Mouse (Mus musculus) central nervous system, embryonic 14 days (tissue): ENCODE measurements around the gene Acap1. TPM values are rescaled to one million over a fixed set of nuclear protein-coding genes. Genes with fewer than 3 reads are reported as not detected.

Experiments
- polyA plus RNA-seq: library from polyadenylated mRNA; depleted of rRNA; stranded (reverse); fragments of >200 nt; gene quantifications from 2 replicates; pipeline ENCODE4 v1.2.3, GENCODE M21; 2012; rRNA removed

Acap1 gene
- polyA plus RNA-seq, result 0.90 and 1.4 TPM in 2 replicates

GRCm38 (mm10) chr11:69895291-69895690 lies at the start of gene Acap1:
Gene Acap1 (minus strand): TSS chr11:69895539.

DNA sequence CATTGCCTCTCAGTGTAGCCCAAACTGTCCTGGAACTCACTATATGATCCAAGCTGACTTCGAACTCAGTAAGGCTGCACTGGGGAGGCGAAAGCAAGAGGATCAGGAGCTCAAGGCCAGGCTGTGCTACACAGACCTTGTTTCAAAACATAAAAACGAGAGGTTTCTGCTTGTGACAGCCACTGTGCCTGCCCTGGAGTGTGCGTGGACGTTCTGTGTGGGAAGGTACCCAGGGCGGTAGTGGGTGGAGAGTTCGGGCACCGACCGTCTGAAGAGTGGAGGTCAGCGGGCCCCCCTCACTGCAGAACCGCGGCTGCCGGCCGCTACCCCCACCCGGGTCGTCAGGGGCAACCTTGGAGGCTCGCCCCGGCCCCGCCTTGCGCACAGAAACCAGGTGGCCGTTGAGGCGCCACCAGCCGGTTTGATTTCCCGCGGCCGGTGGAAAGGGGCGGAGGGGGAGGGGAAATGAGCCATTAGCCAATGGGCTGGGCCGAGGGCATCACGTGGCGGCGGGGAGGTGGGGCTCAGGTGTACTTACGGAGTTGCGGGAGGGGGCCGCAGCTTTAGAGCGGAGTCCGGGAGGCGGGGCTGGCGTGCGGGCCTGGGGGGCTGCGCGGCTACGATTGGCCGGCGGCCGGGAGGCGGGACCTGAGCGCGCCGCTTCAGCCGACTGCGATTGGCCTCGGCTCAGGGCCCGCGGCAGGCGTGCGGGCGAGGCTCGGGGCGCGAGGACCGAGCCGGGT lies 40.0 kb upstream of the Acap1 start, which contains the start of gene Ybx2:
Gene Ybx2, plus strand, starts transcription at position 660 of the 743 bp plus-strand sequence.

DNA sequence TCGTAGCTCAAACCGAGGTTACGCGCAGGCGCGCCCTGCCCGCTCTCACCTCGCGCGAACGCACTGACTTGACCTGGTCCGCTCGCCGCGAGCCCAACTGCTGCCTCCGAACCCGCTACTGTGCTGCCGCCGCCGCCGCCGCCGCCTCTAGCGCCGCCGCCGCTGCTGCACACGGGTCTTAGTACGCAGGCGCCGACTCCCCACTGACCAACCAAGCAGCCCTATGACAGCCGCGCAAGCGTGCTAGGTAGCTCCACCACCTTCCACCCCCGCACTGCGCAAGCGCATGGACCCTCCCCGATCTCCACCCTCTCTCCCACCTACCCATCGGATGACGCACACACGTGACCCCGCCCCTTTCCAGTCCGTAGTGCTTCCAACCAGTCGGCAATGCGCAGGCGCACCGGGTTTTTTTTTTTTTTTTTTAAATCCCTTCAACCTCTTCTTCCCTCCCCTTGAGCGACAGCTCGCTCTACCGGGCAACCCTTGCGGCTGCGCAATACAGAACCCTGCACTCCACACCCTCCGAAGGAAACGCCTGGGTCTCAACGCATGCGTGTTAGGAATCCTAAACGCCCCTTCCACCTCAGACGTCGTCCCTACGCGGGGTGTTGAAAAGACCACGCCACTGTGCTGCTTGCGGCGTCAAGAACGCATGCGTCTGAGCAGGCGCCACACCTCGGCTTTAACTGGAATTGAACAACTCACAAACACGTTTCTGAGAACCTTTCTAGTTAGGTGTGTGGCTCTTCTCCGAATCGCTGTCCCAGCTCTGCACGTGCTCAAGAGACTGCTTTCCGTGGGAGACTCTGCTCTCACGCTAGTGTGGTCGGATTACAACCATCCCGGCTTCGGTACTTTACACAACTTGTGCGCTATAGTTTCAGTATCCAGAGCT lies 26.0 kb upstream of the Acap1 start, which contains the start of gene Eif5a:
Gene Eif5a, minus strand, starts transcription at position 845 of the 898 bp plus-strand sequence.

DNA sequence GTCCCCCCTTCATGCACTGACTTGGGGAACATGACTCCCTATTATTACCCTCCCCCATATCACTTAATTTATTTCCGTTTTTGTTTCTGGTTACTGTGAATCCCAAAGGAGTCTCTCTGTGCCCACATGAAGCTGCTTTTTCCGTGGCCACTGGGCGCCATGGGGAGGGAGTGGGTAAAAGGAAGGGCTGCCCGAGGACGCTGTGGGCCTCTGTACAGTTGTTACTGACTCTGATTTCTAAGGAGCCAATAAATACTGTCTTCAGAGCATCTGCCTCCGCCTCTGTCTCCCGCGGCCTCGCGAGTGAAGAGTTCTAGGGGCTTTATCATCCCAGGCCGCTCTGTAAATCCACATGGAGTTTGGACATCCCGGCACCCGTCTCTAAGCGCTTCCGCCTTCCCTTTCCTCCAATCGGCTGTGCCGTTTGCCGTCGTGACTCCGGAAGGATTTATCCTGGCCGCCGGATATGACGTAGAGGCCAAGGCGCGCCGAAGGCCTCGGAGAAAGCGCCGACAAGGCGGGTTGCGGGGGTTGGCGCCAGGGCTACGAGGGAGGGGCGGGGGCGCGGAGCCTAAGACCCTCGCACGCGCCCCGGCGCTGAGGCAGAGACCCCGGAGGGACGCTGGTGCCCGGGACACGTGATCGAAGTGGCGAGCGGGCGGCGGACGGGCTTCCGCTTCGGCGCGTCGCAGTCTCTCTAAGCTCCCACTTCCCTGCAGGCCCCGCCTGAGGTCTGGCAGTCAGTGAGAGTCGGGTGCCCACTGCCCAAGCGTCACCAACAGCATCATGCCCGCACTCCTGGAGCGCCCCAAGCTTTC lies 18.4 kb upstream of the Acap1 start, which contains the start of gene Gps2:
Gene Gps2, plus strand, starts transcription at position 335 of the 818 bp plus-strand sequence.

DNA sequence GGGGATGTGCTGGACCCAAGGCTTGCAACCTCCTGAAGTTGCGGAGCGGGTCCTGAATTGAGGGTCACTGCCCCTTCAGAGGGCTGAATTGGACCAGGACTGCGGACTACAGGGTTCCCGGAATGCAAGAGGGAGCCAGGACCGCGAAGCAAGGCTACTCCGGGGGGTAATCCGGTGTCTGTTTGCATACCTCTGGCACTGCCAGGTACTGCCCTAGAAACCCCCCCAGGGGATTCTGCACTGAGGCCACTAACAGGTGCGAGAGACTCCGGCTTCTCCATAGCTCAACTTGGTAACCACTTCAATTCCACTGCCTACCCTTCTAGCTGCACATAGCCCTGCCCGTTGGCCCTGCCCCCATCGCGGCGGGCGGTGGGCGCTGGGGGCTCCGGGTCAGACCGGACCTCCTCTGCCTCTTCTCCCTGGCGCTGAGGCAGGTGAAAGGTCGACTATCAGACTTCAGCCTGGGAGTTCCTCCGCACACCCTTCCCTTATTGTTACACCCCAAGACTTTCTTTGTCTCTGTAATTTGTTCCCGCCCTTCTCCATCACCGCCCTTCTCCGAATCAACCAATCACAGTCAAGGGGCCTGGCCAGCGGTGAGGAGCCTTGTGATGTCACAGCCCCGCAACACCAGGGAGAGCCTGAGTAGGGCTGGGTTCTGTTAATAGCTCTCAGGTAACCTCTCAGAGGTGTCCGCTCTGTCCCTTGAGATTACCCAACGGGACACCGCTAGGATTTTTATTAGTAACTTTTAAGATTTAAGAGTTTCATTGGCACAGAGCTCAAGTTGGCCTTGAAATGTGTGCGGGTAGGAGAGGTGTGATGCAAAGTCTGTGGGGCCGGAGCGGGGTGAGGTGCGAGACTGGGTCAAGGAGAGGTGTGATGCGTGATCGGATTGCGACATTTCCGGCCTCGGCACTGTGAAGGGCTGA lies 5.4 kb upstream of the Acap1 start, which contains the start of the genes 2810408A11Rik and Neurl4:
Gene 2810408A11Rik, minus strand, starts transcription at position 517 of the 935 bp plus-strand sequence.
Gene Neurl4, plus strand, starts transcription at position 602 of the 935 bp plus-strand sequence.

GRCm38 (mm10) chr11:69880853-69881603 lies 14.3 kb downstream of the Acap1 start, which contains the start of gene Kctd11:
Gene Kctd11 (minus strand): TSS chr11:69881406.

GRCm38 (mm10) chr11:69877878-69878277 lies 17.5 kb downstream of the Acap1 start, which contains the start of gene Tmem95:
Gene Tmem95 (minus strand): TSS chr11:69878018.

DNA sequence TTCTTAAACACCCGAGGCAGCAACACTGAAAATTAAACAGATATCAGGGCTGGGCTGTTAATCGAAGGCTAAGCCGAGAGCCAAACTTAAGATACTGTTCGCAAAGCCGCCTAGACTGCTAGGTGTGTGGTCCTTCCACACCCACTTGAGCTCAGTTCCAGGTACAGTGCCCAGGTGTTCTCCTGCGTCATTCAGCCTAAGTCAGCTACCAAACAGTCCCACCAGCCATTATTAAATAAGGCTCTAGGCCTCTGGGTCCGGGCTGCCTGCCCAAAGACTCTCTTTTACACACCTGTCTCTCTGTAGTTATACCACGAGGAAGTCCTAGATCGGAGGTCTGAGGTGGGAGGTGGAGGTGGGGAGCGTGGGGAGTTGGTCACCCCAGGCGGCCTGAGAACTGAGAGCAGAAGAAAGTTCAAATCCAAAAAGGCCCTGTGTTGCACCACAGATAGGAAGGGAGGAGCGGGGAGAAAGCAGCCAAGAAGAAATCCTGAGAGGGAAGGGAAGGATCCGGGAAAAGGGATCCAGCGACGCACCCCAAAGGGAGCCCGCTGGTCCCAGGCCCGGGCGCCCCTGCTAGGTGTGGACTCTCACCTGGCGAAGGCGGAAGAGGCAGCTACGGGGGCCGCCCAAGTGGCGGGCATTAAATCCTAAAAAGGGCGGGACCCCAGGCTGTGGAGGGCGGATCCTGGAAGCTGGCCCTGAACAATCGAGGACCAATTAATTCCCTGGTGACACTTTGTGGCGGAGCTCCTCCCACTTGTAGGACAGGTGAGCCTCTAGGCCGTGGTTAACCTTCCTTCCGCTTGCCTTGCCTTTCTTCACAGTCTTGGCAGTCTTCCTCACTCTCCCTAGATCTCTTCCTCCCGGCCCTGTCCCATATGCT lies 37.0 kb downstream of the Acap1 start, which contains the start of gene Tnk1:
Gene Tnk1, minus strand, starts transcription at position 618 of the 886 bp plus-strand sequence.

DNA sequence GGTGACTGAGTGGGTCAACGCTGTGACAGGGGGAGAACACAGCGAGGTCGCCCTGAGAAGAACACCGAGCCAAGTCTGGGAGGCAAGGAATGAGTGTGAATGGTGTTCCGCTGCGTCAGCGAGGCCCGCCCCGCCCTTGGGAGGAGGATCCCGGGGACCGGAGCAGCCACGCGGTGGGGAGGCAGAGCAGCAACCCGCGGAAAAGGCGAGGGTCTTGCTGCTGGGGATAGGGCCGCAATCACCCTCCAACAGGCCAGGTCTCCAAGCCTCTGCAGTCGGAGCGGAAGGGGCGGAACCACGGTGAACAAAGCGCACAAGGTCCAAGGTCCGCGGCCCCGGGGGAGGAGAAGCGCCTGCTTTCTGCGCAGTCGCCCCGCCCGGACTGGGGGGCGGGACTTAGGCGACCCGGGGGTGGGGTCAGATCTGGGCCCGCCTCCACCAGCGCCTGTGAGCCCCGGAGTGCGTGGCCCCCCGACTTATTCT lies 49.1 kb downstream of the Acap1 start, which contains the start of gene Plscr3:
Gene Plscr3, plus strand, starts transcription at position 179 of the 483 bp plus-strand sequence.

GRCm38 (mm10) chr11:69837952-69838713 lies 57.2 kb downstream of the Acap1 start, which contains the start of gene Tmem256:
Gene Tmem256 (plus strand): TSS chr11:69838514.

GRCm38 (mm10) chr11:69837604-69837951 lies 57.8 kb downstream of the Acap1 start, which contains the start of gene Nlgn2:
Gene Nlgn2 (minus strand): TSS chr11:69837784.

Other genes with a start within 250 kb of the Acap1 start
- gene Sox15, start 240.2 kb downstream of the Acap1 start, polyA plus RNA-seq, result 0.12 and 0.38 TPM in 2 replicates
- gene Mpdu1, start 232.9 kb downstream of the Acap1 start, polyA plus RNA-seq, result 132 and 137 TPM in 2 replicates
- gene Cd68, start 229.4 kb downstream of the Acap1 start, polyA plus RNA-seq, result 9.8 and 10.6 TPM in 2 replicates
- gene Eif4a1, start 223.1 kb downstream of the Acap1 start, polyA plus RNA-seq, result 922 and 1,086 TPM in 2 replicates
- gene Senp3, start 213.5 kb downstream of the Acap1 start, polyA plus RNA-seq, result 152 and 154 TPM in 2 replicates
- gene Tnfsf13, start 209.8 kb downstream of the Acap1 start, polyA plus RNA-seq, result 0.74 and 1.5 TPM in 2 replicates
- gene Tnfsf12, start 199.7 kb downstream of the Acap1 start, polyA plus RNA-seq, result 4.1 and 8.2 TPM in 2 replicates
- 1.3 and 2.6 TPM in 2 replicates for gene Tnfsfm13, start 199.4 kb downstream of the Acap1 start, polyA plus RNA-seq
- gene Polr2a, start 136.9 kb downstream of the Acap1 start, polyA plus RNA-seq, result 59.4 and 63.8 TPM in 2 replicates
- gene Slc35g3, start 133.6 kb downstream of the Acap1 start, polyA plus RNA-seq, result 0.84 and 1.1 TPM in 2 replicates
- 9.7 and 10.8 TPM in 2 replicates for gene Zbtb4, start 129.6 kb downstream of the Acap1 start, polyA plus RNA-seq
- 2.9 and 12.3 TPM in 2 replicates for gene Chrnb1, start 99.6 kb downstream of the Acap1 start, polyA plus RNA-seq
- gene Fgf11, start 93.7 kb downstream of the Acap1 start, polyA plus RNA-seq, result 20.0 and 20.9 TPM in 2 replicates
- 0.17 and 0.46 TPM in 2 replicates for gene Tmem102, start 89.9 kb downstream of the Acap1 start, polyA plus RNA-seq
- gene Gm39566, start 80.2 kb downstream of the Acap1 start, polyA plus RNA-seq, result not detected in 2 replicates
- gene Spem2, start 77.1 kb downstream of the Acap1 start, polyA plus RNA-seq, result not detected in 2 replicates
- 1.5 and 2.1 TPM in 2 replicates for gene Spem1, start 73.4 kb downstream of the Acap1 start, polyA plus RNA-seq
- gene Nlgn2, start 57.8 kb downstream of the Acap1 start, polyA plus RNA-seq, result 125 and 136 TPM in 2 replicates
- 203 and 228 TPM in 2 replicates for gene Tmem256, start 57.0 kb downstream of the Acap1 start, polyA plus RNA-seq
- gene Plscr3, start 49.2 kb downstream of the Acap1 start, polyA plus RNA-seq, result 98.8 and 111 TPM in 2 replicates
- 0.05 and 0.81 TPM in 2 replicates for gene Tnk1, start 36.8 kb downstream of the Acap1 start, polyA plus RNA-seq
- gene Tmem95, start 17.5 kb downstream of the Acap1 start, polyA plus RNA-seq, result not detected in 2 replicates
- gene Kctd11, start 14.1 kb downstream of the Acap1 start, polyA plus RNA-seq, result 1.7 and 2.3 TPM in 2 replicates
- 11.9 and 13.9 TPM in 2 replicates for gene 2810408A11Rik, start 5.4 kb upstream of the Acap1 start, polyA plus RNA-seq
- gene Neurl4, start 5.5 kb upstream of the Acap1 start, polyA plus RNA-seq, result 113 and 134 TPM in 2 replicates
- gene Gps2, start 18.3 kb upstream of the Acap1 start, polyA plus RNA-seq, result 100 and 101 TPM in 2 replicates
- gene Eif5a, start 26.4 kb upstream of the Acap1 start, polyA plus RNA-seq, result 830 and 831 TPM in 2 replicates
- gene Ybx2, start 40.3 kb upstream of the Acap1 start, polyA plus RNA-seq, result 43.9 and 49.9 TPM in 2 replicates
- 9.7 and 10.0 TPM in 2 replicates for gene Slc2a4, start 52.6 kb upstream of the Acap1 start, polyA plus RNA-seq
- gene Cldn7, start 69.2 kb upstream of the Acap1 start, polyA plus RNA-seq, result 0.27 and 3.1 TPM in 2 replicates
- gene Ctdnep1, start 85.6 kb upstream of the Acap1 start, polyA plus RNA-seq, result 101 and 111 TPM in 2 replicates
- 127 and 144 TPM in 2 replicates for gene Elp5, start 87.0 kb upstream of the Acap1 start, polyA plus RNA-seq
- gene Gabarap, start 95.6 kb upstream of the Acap1 start, polyA plus RNA-seq, result 521 and 610 TPM in 2 replicates
- 60.2 and 65.1 TPM in 2 replicates for gene Phf23, start 100.2 kb upstream of the Acap1 start, polyA plus RNA-seq
- 42.8 and 47.8 TPM in 2 replicates for gene Dvl2, start 105.1 kb upstream of the Acap1 start, polyA plus RNA-seq
- 45.6 and 50.3 TPM in 2 replicates for gene Acadvl, start 119.9 kb upstream of the Acap1 start, polyA plus RNA-seq
- gene Dlg4, start 121.4 kb upstream of the Acap1 start, polyA plus RNA-seq, result 202 and 211 TPM in 2 replicates
- 2.0 and 2.2 TPM in 2 replicates for gene Asgr1, start 158.5 kb upstream of the Acap1 start, polyA plus RNA-seq
- gene Asgr2, start 197.1 kb upstream of the Acap1 start, polyA plus RNA-seq, result 0.05 TPM in 1 of 2 replicates, not detected in the other
- 0.61 and 0.74 TPM in 2 replicates for gene Mgl2, start 234.8 kb upstream of the Acap1 start, polyA plus RNA-seq